In genomic region chrX:127484659-127485058, GRCm38 (mm10) we compare ENCODE assay signal across 21 mouse cellular contexts.
DNase-seq lines count a peak whose midpoint lies in the region; ATAC-seq and TF ChIP-seq lines count a peak whose summit lies in the region.
"Had no signal": no experiment of that assay in that cellular context is flagged by ENCODE, and none has a peak within 500 bp of the region (broad histone marks: within the 10 kb centered on the region; RNA-seq: fewer than 3 reads in every experiment).

No protein-coding gene starts in this region.

- no peaks in the 10 kb centered on the region for H3K9me3 ChIP-seq in hindbrain, postnatal 0 days (ENCODE audit: low read length)
- H3K9me3 ChIP-seq in hindbrain, embryonic 13.5 days, result no peaks in the 10 kb centered on the region
- H3K9me3 ChIP-seq: embryonic facial prominence, embryonic 15.5 days; forebrain, embryonic 10.5 days; heart, embryonic 13.5 days; limb, embryonic 12.5 days; liver, embryonic 13.5 days; neural tube, embryonic 12.5 days had no signal

- no peak overlapping the region for H3K4me2 ChIP-seq in hindbrain, postnatal 0 days (ENCODE audit: low read depth, low read length)
- H3K4me2 ChIP-seq in hindbrain, embryonic 13.5 days, result no peak overlapping the region
- H3K4me2 ChIP-seq: embryonic facial prominence, embryonic 15.5 days; heart, embryonic 13.5 days; limb, embryonic 12.5 days; liver, embryonic 13.5 days; neural tube, embryonic 12.5 days had no signal

- ATAC-seq in hindbrain, postnatal 0 days, result no peak
- ATAC-seq in hindbrain, embryonic 13.5 days (ENCODE audit: low FRiP score), result no peak
- ATAC-seq: intestine, embryonic 16.5 days; lung, postnatal 0 days; Patski had no signal

- TF ChIP-seq CTCF in hindbrain, postnatal 0 days (IDR thresholded peaks at IDR 0.05; ENCODE audit: low read depth), result peak; percentile 40
- no peak for TF ChIP-seq CTCF in brain, embryonic 14.5 days (IDR thresholded peaks at IDR 0.05; ENCODE audit: borderline replicate concordance, extremely low read depth, insufficient read depth, insufficient read length)

- no peak for TF ChIP-seq POLR2A in brain, embryonic 14.5 days (IDR thresholded peaks at IDR 0.05; ENCODE audit: borderline replicate concordance, extremely low read depth, insufficient read depth, insufficient read length, poor library complexity, severe bottlenecking)

- H3K4me1 ChIP-seq in hindbrain, postnatal 0 days (ENCODE audit: insufficient read depth, low read length), result no peaks in the 10 kb centered on the region
- H3K4me1 ChIP-seq in hindbrain, embryonic 13.5 days (replicated peaks), result no peaks in the 10 kb centered on the region
- H3K4me1 ChIP-seq: embryonic facial prominence, embryonic 15.5 days; forebrain, embryonic 10.5 days; heart, embryonic 13.5 days; limb, embryonic 12.5 days; liver, embryonic 13.5 days; neural tube, embryonic 12.5 days had no signal

- no peaks in the 10 kb centered on the region for H3K36me3 ChIP-seq in hindbrain, postnatal 0 days (ENCODE audit: insufficient read depth, low read length)
- no peaks in the 10 kb centered on the region for H3K36me3 ChIP-seq in hindbrain, embryonic 13.5 days
- H3K36me3 ChIP-seq: embryonic facial prominence, embryonic 15.5 days; forebrain, embryonic 10.5 days; heart, embryonic 13.5 days; limb, embryonic 12.5 days; liver, embryonic 13.5 days; neural tube, embryonic 12.5 days had no signal

- H3K27ac ChIP-seq in hindbrain, postnatal 0 days, result no peak overlapping the region
- H3K27ac ChIP-seq in hindbrain, embryonic 13.5 days, result no peak overlapping the region
- H3K27ac ChIP-seq: embryonic facial prominence, embryonic 15.5 days; forebrain, embryonic 10.5 days; heart, embryonic 13.5 days; limb, embryonic 12.5 days; liver, embryonic 13.5 days; neural tube, embryonic 12.5 days had no signal

- no peaks in the 10 kb centered on the region for H3K27me3 ChIP-seq in hindbrain, postnatal 0 days (ENCODE audit: insufficient read depth, low read length)
- no peaks in the 10 kb centered on the region for H3K27me3 ChIP-seq in hindbrain, embryonic 13.5 days
- H3K27me3 ChIP-seq: embryonic facial prominence, embryonic 15.5 days; heart, embryonic 13.5 days; limb, embryonic 12.5 days; liver, embryonic 13.5 days; neural tube, embryonic 12.5 days; Patski had no signal

- no peak overlapping the region for H3K9ac ChIP-seq in hindbrain, postnatal 0 days (replicated peaks; ENCODE audit: low read length)
- no peak overlapping the region for H3K9ac ChIP-seq in hindbrain, embryonic 13.5 days
- H3K9ac ChIP-seq: embryonic facial prominence, embryonic 15.5 days; heart, embryonic 13.5 days; limb, embryonic 12.5 days; liver, embryonic 13.5 days; neural tube, embryonic 12.5 days had no signal

- no peak overlapping the region for H3K4me3 ChIP-seq in hindbrain, postnatal 0 days (ENCODE audit: low read length)
- no peak overlapping the region for H3K4me3 ChIP-seq in hindbrain, embryonic 13.5 days
- H3K4me3 ChIP-seq: embryonic facial prominence, embryonic 15.5 days; forebrain, embryonic 10.5 days; heart, embryonic 13.5 days; limb, embryonic 12.5 days; liver, embryonic 13.5 days; neural tube, embryonic 12.5 days had no signal

- peak; percentile 48 for DNase-seq in hindbrain, postnatal 0 days (ENCODE audit: low spot score)
- DNase-seq in 3T3-L1 (ENCODE audit: low read depth, low spot score) (peak; percentile 61), A20 (ENCODE audit: low read depth, low spot score) (peak; percentile 28)
- DNase-seq in brain, embryonic 14.5 days (ENCODE audit: low read depth), result peak; percentile 33
- DNase-seq in cerebellum, adult 11-12 months, result no peak
- no peak for DNase-seq in adrenal gland, adult 8-10 months
- no peak for DNase-seq in thymus, postnatal 25 days
- DNase-seq: cerebellum, postnatal 14 days; heart, postnatal 36 days; kidney, postnatal 10 days; liver, embryonic 13.5 days; thymus, postnatal 36 days had no signal

Comparison
In these comparisons a context has a peak if more than half of its experiments do, and no peak if none do; other contexts are left out.
1. DNase-seq: peak in hindbrain, postnatal 0 days (single experiment), 3T3-L1 (single experiment), A20 (single experiment) and brain, embryonic 14.5 days (single experiment); none in cerebellum, adult 11-12 months (single experiment), adrenal gland, adult 8-10 months (single experiment) and thymus, postnatal 25 days (single experiment).